Mouse (Mus musculus) urinary bladder, adult 18-20 months (tissue): ENCODE results near the gene Aprt.

Experiments
- DNase-seq, 2 experiments: peaks; one replicate each; pipeline ENCODE4 v3.0.0; 2022; ENCODE audit warnings: low spot score in 2 of 2, mixed read lengths in 2 of 2

Aprt gene

GRCm38 (mm10) chr8:122576648-122577022 lies at the start of gene Aprt:
Gene Aprt (minus strand): TSS chr8:122576909.
- DNase-seq = peak; percentile 94 to 98

DNA sequence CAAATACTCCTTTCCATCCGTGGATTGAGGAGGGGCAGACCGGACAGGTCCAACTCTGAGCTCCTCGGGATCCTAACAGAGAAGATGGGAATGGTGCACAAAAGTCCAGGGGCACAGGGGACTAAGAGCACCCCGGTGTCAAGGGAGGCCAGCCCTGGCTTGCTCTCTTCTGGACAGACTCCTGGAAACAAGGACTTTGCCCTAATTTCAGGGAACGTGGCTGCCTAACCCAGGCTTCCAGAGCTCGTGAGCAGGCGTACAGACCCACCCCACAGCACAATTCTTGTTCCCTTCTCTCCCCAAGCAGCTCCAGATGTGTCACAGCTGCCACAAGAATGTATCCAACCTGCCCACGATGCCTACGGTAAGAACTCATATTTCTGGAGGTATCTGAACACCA lies 49.1 kb upstream of the Aprt start:
- no peak for DNase-seq

GRCm38 (mm10) chr8:122624653-122625052 lies 47.9 kb upstream of the Aprt start:
- no peak for DNase-seq

- no peak for DNase-seq
Measured at GRCm38 (mm10) chr8:122623844-122624642, 47.3 kb upstream of the Aprt start.

DNA sequence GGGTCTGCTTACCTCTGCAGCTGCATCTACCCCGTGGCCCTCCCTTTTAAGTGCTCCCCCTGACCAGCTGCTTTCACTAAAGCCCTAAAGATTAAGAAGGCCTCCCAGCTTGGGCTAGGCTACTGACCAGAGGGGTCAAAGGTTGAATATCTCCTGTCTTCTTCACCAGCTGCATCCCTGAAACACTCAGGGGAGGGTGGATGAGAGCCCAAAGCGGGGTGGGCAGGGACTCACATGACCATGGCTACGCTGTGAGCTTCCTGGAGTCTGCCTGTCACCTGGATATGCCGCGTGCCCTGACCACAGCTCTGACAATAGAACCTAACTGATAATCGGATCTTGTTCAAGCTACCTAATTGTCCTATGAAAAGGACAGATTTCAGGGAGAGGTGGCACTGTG lies 46.0 kb upstream of the Aprt start, which contains the start of gene Pabpn1l:
Pabpn1l (minus strand) TSS at position 13 of the 400 bp plus-strand sequence.
- DNase-seq = no peak

- no peak for DNase-seq
Measured at GRCm38 (mm10) chr8:122620446-122620845, 43.7 kb upstream of the Aprt start.

GRCm38 (mm10) chr8:122618660-122619378 lies 42.1 kb upstream of the Aprt start:
- no peak for DNase-seq

DNA sequence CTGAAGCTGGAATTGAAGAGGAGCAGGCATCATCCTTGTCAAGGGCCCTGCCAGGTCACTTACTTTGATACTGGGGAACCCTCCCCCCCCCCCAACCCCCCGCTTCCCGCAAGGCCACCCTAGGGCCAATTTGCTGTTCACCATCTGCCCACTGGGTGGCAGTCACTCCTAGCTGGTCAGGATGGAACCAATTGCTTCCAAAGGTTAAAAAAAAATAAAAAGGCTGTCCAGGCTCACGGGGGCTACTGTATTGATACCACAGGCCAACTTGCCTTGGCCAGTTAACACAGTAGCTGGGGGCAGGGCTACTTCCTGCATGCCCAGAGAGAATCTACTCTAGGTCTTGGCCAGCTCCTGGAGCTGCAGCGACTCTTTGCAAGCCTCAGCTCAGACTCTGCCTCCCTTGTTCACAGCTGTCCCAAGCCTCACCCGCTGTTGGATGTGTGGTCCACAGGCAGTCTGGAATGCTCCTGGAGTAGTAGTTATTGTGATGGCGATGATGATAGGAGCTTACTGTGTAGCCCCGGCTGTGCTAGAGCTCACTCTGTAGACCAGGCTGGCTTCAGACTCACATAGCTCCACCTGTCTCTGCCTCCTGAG lies 41.3 kb upstream of the Aprt start:
- DNase-seq = peak; percentile 56 to 72

- DNase-seq = peak in 1 of 2 experiments; percentile 61
Measured at GRCm38 (mm10) chr8:122616181-122616905, 39.6 kb upstream of the Aprt start.

- DNase-seq = peak; percentile 90 to 92
Measured at GRCm38 (mm10) chr8:122611295-122612133, 34.8 kb upstream of the Aprt start, which contains the start of the genes Galns and Trappc2l. Gene Galns (minus strand): TSS chr8:122611463. Gene Trappc2l (plus strand): TSS chr8:122611640.

GRCm38 (mm10) chr8:122610612-122611277 lies 34.0 kb upstream of the Aprt start:
- DNase-seq = peak in 1 of 2 experiments; percentile 20

- no peak for DNase-seq
Measured at GRCm38 (mm10) chr8:122610209-122610608, 33.5 kb upstream of the Aprt start.

- no peak for DNase-seq
Measured at GRCm38 (mm10) chr8:122606810-122607209, 30.1 kb upstream of the Aprt start.

GRCm38 (mm10) chr8:122605367-122605766 lies 28.7 kb upstream of the Aprt start:
- DNase-seq = no peak

DNA sequence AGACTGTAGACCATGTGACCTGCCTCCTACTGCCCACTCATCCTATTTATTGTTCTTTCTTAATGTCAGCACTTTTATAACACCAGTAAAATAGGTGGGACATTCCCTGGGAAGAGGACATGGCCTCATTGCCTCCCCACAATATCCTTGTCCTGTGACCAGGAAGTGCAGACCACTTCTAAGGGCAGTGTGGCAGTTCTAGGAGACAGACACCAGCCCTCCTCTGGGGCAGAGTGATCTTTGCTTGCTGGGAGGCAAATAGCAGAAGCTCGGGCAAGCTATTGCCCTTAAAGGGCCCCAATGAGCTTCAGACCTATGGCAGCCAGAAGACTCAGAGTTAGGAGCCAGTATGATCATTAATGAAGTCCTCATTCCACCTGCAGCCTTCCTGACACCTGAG lies 27.9 kb upstream of the Aprt start:
- no peak for DNase-seq

DNA sequence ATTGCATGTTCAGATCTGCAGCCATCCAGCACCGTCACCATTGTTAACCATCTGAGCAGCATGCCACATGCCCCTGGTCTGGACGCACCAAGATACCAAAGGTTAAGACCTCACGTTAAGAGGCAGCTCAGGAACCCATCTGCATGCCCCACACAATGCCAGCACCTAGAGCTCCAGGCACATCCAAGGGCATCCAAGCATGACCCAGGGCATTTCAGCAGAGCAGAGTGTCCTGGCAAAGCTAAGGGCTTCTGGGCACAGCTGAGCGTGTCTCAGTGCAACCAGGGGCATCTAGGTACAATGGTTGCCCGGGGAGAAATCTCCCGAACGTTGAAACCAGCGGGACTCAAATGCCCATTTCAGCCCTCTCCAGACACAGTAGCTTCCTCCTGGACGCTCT lies 24.0 kb upstream of the Aprt start:
- DNase-seq = no peak

GRCm38 (mm10) chr8:122596031-122596430 lies 19.3 kb upstream of the Aprt start:
- no peak for DNase-seq

DNA sequence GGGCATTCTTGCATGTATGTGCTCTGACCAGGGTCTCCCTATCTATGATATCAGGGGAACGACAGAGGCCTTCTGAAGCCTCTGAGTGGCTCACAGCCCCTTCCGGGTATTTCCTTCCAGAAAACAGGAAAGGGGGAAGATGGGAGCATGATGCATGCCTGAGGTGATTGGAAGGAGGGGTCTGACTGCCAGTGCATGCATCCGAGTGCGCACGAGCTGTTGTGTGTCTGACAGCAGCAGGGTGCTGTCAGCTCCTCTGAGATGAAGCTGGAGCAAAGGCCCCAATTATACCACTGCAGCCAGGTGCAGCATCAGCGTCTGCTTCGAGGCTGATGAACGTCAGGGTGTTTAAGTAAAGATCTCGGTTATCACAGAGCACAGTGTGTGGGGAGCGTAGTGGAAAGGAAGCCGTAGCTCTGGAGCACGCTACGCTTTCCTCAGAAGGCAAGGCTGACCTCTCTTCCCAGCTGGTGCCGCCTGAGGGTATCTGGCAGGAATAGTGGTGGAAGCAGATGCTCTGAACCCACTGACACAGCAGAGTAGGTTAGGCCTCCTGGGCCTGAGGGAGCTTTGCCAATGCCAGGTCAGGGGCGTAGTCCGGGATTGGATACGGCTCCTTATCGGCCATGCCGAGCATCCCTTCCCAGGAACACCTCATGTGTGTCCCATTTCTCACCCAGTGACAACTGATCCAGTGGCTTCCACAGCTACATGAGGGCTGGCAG lies 17.2 kb upstream of the Aprt start:
- DNase-seq = no peak

DNA sequence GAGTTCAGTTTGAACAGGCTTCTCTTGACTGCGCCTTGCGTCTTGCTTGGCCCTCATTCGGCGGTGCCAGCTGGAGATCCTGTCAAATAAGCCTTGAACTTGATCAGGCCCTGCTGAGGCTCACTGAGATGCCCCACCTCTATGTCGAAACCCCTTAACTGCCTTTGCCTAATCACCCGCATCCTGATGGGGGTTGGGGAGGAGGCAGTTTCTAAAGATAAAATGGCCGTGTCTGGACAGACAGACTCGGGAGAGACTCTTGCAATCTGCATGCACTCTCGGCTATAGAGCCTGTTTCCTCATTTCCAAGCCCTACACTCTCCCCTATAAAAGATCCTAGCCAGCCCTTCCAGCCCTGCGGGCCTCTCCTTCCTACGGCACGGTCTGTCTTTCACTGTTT lies 16.5 kb upstream of the Aprt start:
- DNase-seq = no peak

DNA sequence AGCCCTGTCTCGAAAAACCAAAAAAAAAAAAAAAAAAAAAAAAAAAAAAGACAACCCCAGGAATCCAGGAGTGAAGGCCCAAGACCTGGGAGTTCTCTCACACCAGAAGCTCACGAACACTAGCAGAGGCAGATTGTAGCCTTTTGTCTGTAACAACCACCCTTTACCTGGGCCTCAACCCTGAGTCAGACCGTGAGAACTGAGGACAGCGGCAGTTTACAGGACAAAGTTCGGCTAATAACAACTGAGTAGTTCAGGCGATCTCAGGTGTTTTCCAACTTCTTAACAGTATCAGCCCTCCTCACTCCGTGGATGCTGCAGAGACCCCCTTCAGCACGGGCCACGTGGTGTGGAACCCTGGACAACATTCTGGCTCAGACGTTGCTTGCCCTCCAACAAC lies 10.0 kb upstream of the Aprt start:
- no peak for DNase-seq
